ENCODE assay signal across 10 mouse cellular contexts in the genomic region with DNA sequence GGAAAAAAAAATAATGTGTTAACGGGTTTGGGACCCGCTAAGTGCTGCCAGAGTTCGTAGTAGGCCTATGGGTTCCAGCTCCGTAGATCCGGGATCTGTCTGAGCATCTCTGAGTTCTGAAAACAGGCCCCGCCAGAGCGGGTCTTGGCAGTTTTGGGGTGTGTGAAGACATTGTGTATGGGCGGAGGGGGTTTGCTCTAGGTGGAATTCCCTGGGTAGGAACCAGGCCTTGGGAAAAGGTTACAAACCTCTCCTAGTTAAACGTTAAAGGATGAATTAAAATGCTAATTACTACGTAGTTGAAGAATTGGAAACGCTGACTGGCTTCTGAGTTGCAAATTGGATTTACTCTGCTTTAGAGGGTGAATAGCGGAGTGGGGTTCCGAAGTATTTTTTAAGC. TPM values are rescaled to one million over a fixed set of nuclear protein-coding genes. Genes with fewer than 3 reads are reported as not detected.
DNase-seq lines count a peak whose midpoint lies in the region; ATAC-seq and TF ChIP-seq lines count a peak whose summit lies in the region.
"Had no signal": no experiment of that assay in that cellular context is flagged by ENCODE, and none has a peak within 500 bp of the region (broad histone marks: within the 10 kb centered on the region; RNA-seq: fewer than 3 reads in every experiment).

No protein-coding gene starts in this region.

- TF ChIP-seq POLR2A in bone marrow macrophage, adult 2 months (IDR thresholded peaks at IDR 0.05; ENCODE audit: borderline replicate concordance, low read depth, low read length): no peak

- no peaks in the 10 kb centered on the region for H3K36me3 ChIP-seq in heart, embryonic 13.5 days
- H3K36me3 ChIP-seq in hindbrain, embryonic 15.5 days: no peaks in the 10 kb centered on the region

- no peak overlapping the region for H3K27ac ChIP-seq in heart, embryonic 13.5 days (replicated peaks)
- H3K27ac ChIP-seq in bone marrow macrophage, adult 2 months (ENCODE audit: insufficient read depth, low read depth, low read length): no peak overlapping the region
- peak overlapping the region; percentile 89 for H3K27ac ChIP-seq in hindbrain, embryonic 15.5 days (replicated peaks)

- peaks cover 97% of the 10 kb centered on the region for H3K27me3 ChIP-seq in heart, embryonic 13.5 days (replicated peaks)
- peaks cover 37% of the 10 kb centered on the region for H3K27me3 ChIP-seq in hindbrain, embryonic 15.5 days
- H3K27me3 ChIP-seq: CH12.LX had no signal

- peak overlapping the region; percentile 87 for H3K9ac ChIP-seq in heart, embryonic 13.5 days
- H3K9ac ChIP-seq in hindbrain, embryonic 15.5 days: peak overlapping the region; percentile 88; the same call in 1 of the 2 replicates

- H3K4me2 ChIP-seq in heart, embryonic 13.5 days: peak overlapping the region; percentile 89
- peak overlapping the region; percentile 77 for H3K4me2 ChIP-seq in hindbrain, embryonic 15.5 days

- intact Hi-C loops in left cerebral cortex, postnatal 36 days (cut with DNase I): loop anchor here (5.0 kb wide), 2 partner anchors 338 to 632 kb away; partner anchors contain the start of gene Irx4

- H3K4me1 ChIP-seq in heart, embryonic 13.5 days: peaks cover 17% of the 10 kb centered on the region
- H3K4me1 ChIP-seq in bone marrow macrophage, adult 2 months (ENCODE audit: control insufficient read depth, insufficient read depth, low read length): no peaks in the 10 kb centered on the region
- peaks cover 31% of the 10 kb centered on the region for H3K4me1 ChIP-seq in hindbrain, embryonic 15.5 days (replicated peaks)

- H3K9me3 ChIP-seq in heart, embryonic 13.5 days: no peaks in the 10 kb centered on the region
- H3K9me3 ChIP-seq in hindbrain, embryonic 15.5 days: no peaks in the 10 kb centered on the region

- no peak for TF ChIP-seq CTCF in bone marrow macrophage, adult 2 months (IDR thresholded peaks at IDR 0.05; ENCODE audit: low read depth, low read length)

- no peak for DNase-seq in heart, postnatal 4 days
- peak; percentile 58 for DNase-seq in neural tube, embryonic 10.5 days (ENCODE audit: extremely low spot score, low spot score)
- DNase-seq in adrenal gland, adult 18-20 months (ENCODE audit: low spot score in 2 of 2): no peak
- DNase-seq in retina, embryonic 14.5 days (ENCODE audit: low spot score): no peak
- no peak for DNase-seq in left cerebral cortex, postnatal 36 days (ENCODE audit: low spot score in 2 of 2)

- peak overlapping the region; percentile 70 for H3K4me3 ChIP-seq in heart, embryonic 13.5 days
- peak overlapping the region; percentile 15; the same call in 1 of the 2 replicates for H3K4me3 ChIP-seq in bone marrow macrophage, adult 2 months (ENCODE audit: insufficient read depth, low read length)
- peak overlapping the region; percentile 69 for H3K4me3 ChIP-seq in hindbrain, embryonic 15.5 days

- no peak for ATAC-seq in heart, embryonic 13.5 days (ENCODE audit: extremely low read depth, insufficient number of reproducible peaks, low FRiP score, low TSS enrichment)
- no peak for ATAC-seq in hindbrain, embryonic 15.5 days (ENCODE audit: low FRiP score, low read depth)

- WGBS in heart, embryonic 13.5 days: 4% methylated on average over 13 of the region's 13 CpGs
- 2% methylated on average over 13 of the region's 13 CpGs for WGBS in hindbrain, embryonic 15.5 days

RNA-seq across cellular contexts. Expression of gene Irx2, which starts 1.2 kb away (rescaled TPM):
- 9.3 and 12.6 TPM in 2 replicates for polyA plus RNA-seq in heart, embryonic 13.5 days (2015; fragmentation: Nextera tagmentation; extraction: Ambion mirVana)
- 10 to 100 TPM; 12.4 to 15.5 TPM for total RNA-seq in heart, postnatal 4 days (2021)
- polyA plus RNA-seq in bone marrow macrophage, adult 2 months (2012; ENCODE audit: insufficient read depth, insufficient read length, missing spikeins): not detected in 2 replicates
- polyA plus RNA-seq in hindbrain, embryonic 15.5 days (2015; fragmentation: Nextera tagmentation; extraction: Ambion mirVana): 34.6 and 37.3 TPM in 2 replicates
- total RNA-seq in adrenal gland, adult 18-20 months (2021): under 1 TPM; 0.27 to 0.32 TPM
- not detected for total RNA-seq in left cerebral cortex, postnatal 36 days (2021)
- total RNA-seq: CH12.LX had no signal
- polyA plus RNA-seq: liver, embryonic 16.5 days had no signal

Comparison
In these comparisons a context has a peak if more than half of its experiments do, and no peak if none do; other contexts are left out.
1. H3K4me3 ChIP-seq: peak in every context shown above with its lines; median percentile 70 in heart, embryonic 13.5 days; 69 in hindbrain, embryonic 15.5 days; 15 in bone marrow macrophage, adult 2 months.
2. RNA of gene Irx2, which starts 1.2 kb away (total RNA-seq): 12.4 to 15.5 TPM in heart, postnatal 4 days; 0.27 to 0.32 TPM in adrenal gland, adult 18-20 months and not detected in left cerebral cortex, postnatal 36 days; every median in the first group is over 10 times any median in the second.